Mouse (Mus musculus) heart, embryonic 10.5 days (tissue): ENCODE measurements at regions not wholly inside any gene's neighbourhood (a gene's known extent, or its start where the extent isn't known, plus 50 kb on each side); places are given as distances from the start of the nearest gene placed in this dataset.

Experiments used
- DNase-seq: peaks from one replicate; pipeline ENCODE4 v3.0.0-alpha.2; 2017; ENCODE audit warnings: low spot score
- H3K27ac ChIP-seq: fragments of 300-500 bp; sonication (generic); 2 replicates; pipeline ENCODE4 v1.5.1; 2016; ENCODE audit warnings: mild to moderate bottlenecking
- H3K27me3 ChIP-seq: fragments of 300-500 bp; sonication (generic); 2 replicates; pipeline ENCODE4 v1.6.1; 2016; ENCODE audit warnings: mild to moderate bottlenecking; ENCODE audit not compliant: poor library complexity, insufficient read depth, severe bottlenecking
- H3K36me3 ChIP-seq: fragments of 300-500 bp; sonication (generic); 2 replicates; pipeline ENCODE4 v1.6.1; 2016; ENCODE audit warnings: mild to moderate bottlenecking, moderate library complexity
- H3K4me1 ChIP-seq: fragments of 300-500 bp; sonication (generic); 2 replicates; pipeline ENCODE4 v1.6.1; 2016; ENCODE audit warnings: mild to moderate bottlenecking
- H3K4me3 ChIP-seq: fragments of 300-500 bp; sonication (generic); 2 replicates; pipeline ENCODE4 v1.5.1; 2016; ENCODE audit warnings: mild to moderate bottlenecking, moderate library complexity
- H3K9me3 ChIP-seq: fragments of 300-500 bp; sonication (generic); 2 replicates; pipeline ENCODE4 v1.6.1; 2016; ENCODE audit warnings: mild to moderate bottlenecking, moderate library complexity
- WGBS: fragments of 180-500 bp; shearing (Covaris S2); methylation state at CpG from one replicate; pipeline ENCODE4 v1.1.7; 2016; 5-methylcytosine and 5-hydroxymethylcytosine counted together

DNA sequence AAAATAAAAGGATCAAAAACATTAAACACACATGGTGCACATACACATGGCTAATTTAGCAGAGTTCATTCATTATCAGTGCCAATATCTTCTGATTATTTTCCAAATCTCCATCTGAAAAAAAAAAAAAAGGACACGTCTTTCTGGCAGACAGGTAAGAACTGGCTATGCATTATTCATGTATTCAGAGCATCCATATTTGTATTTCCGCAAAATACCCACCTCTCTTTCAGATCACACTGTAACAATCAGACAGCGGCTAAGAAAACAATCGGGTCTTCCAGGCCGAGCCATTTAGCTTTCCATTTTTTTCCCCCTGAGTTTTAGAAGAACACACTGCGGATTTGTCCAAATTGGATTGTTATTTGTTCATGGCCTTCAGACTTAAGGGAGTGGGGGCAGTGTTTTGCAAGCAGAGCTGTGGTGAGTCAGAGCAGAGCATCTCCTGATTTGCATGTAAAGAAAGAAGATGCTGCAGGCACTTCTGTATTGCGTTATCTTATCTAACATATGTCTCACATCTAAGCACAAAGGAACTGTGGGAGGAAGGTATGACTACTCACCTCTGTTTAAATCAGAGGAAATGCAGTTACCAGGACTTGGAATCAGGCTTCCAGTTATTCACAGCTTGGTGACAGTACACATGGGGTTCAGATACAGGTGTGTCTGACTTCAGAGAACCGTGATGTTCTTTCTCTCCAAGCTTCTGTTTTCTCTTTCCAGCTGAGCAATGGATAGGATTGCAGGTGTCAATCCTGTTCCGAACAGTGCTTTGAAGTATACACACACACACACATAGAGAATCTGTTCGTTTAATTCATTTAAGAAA is 223.6 kb upstream of the Zbtb20 start:
- Histone ChIP-seq H3K27ac (no peak overlapping the region), H3K4me3 (no peak overlapping the region), H3K9me3 (no peaks in the 10 kb centered on the region), H3K27me3 (no peaks in the 10 kb centered on the region), H3K4me1 (no peaks in the 10 kb centered on the region), H3K36me3 (no peaks in the 10 kb centered on the region)
- WGBS, result 78% methylated on average over 10 of the region's 10 CpGs
- no peak for DNase-seq

DNA sequence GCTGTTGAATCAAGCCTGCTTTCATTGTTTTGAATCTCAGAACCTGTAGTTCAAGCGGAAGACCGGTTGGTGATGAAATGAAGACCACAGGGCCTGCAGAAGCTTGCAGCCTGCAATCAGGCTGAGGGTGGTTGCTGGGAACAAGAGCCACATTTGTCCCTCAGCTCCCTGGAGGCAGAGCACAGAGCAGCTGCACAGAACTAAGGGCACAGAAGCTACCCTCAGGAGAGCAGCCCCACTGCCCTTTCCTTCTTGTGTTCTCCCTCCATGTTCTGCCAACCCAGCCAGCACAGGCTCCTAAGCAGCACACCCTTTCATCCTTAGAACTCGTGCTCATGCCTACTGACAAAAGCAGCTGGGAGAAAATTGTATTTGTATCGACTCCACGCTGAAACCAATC is 225.9 kb upstream of the Zbtb20 start:
- no peak for DNase-seq
- Histone ChIP-seq H3K4me1 (no peaks in the 10 kb centered on the region), H3K4me3 (no peak overlapping the region), H3K27ac (no peak overlapping the region), H3K36me3 (no peaks in the 10 kb centered on the region), H3K27me3 (no peaks in the 10 kb centered on the region), H3K9me3 (no peaks in the 10 kb centered on the region)
- WGBS, result 82% methylated on average over 5 of the region's 5 CpGs

DNA sequence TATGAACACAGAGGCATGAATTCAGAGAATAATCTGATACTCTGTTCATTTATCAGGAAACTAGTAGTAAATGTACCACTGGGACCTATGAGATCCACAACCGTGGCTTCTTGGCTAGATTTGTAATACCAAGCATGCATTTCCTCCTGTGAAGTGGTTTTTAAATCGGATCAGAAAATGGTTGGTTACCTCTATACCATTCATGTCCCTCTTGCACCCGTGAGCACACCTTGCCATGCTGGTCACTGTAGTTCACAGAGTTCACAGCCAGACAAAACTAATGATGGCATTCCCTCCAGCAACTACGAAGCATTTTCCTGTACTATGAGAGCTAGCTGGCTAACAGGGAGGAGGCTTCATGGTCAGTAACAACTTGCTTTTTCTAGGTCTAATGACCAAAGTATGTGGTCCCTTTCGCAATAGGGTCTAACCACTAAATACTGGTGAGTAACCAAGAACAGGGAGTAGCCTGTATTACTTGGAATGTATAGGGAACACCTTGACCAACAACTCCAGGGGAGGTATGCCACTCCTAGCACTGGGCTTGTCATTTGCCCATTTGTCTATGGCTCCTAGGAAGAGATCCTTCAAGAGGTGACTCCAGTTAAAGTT is 227.0 kb upstream of the Zbtb20 start:
- 89% methylated on average over 5 of the region's 5 CpGs for WGBS
- H3K4me1 ChIP-seq, result no peaks in the 10 kb centered on the region
- H3K27me3 ChIP-seq, result no peaks in the 10 kb centered on the region
- DNase-seq, result no peak
- H3K36me3 ChIP-seq, result no peaks in the 10 kb centered on the region
- H3K9me3 ChIP-seq, result no peaks in the 10 kb centered on the region
- no peak overlapping the region for H3K4me3 ChIP-seq
- H3K27ac ChIP-seq, result no peak overlapping the region

DNA sequence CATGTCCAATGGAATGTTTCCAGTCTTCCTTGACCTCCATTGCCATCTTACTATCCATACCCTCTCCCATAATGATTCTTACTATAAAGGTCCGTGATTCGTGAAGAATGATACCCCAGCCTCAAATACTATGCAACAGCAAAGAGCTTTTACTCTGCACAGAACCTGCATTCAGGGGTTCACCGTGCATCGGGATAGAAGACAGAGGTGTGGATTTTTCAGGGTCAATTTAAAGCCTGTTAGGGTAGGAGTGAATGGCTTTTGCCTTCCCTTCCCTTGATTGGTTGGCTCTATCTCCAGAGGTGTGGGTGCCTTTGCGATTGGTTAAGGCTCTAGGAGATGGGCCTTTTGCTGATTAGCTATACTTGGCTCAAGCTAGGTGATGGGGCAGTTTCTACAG is 227.9 kb upstream of the Zbtb20 start:
- no peaks in the 10 kb centered on the region for H3K36me3 ChIP-seq
- peak; percentile 72 for DNase-seq
- no peak overlapping the region for H3K27ac ChIP-seq
- H3K27me3 ChIP-seq, result no peaks in the 10 kb centered on the region
- H3K4me1 ChIP-seq, result no peaks in the 10 kb centered on the region
- 84% methylated on average over 5 of the region's 5 CpGs for WGBS
- no peak overlapping the region for H3K4me3 ChIP-seq
- no peaks in the 10 kb centered on the region for H3K9me3 ChIP-seq

DNA sequence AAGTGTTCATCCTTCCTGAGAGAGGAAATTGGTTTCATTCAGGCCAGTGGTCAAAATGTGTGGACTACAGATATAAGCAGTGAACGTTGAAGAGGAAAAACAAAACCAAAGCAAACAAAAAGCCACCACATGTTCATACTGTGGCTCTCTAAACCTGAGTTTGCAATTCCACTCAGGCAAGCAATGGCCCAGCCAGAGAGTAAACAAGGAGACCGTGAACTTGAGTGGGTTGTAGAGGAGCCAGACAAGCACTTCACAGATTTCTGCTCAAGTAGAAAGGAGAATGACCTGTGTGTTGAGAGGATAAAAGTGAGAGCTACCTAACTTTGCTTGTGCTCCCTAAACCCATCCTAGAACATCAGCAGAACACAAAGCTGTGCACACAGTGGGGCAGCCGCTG is 239.9 kb upstream of the Zbtb20 start:
- H3K36me3 ChIP-seq, result no peaks in the 10 kb centered on the region
- 73% methylated on average over 3 of the region's 3 CpGs for WGBS
- no peak overlapping the region for H3K4me3 ChIP-seq
- no peaks in the 10 kb centered on the region for H3K27me3 ChIP-seq
- peaks cover 4% of the 10 kb centered on the region; the same call in 1 of the 2 replicates for H3K4me1 ChIP-seq
- no peak overlapping the region for H3K27ac ChIP-seq
- H3K9me3 ChIP-seq, result no peaks in the 10 kb centered on the region
- DNase-seq, result no peak

- Histone ChIP-seq H3K27ac (no peak overlapping the region), H3K4me1 (no peaks in the 10 kb centered on the region), H3K27me3 (no peaks in the 10 kb centered on the region), H3K36me3 (no peaks in the 10 kb centered on the region), H3K4me3 (no peak overlapping the region), H3K9me3 (no peaks in the 10 kb centered on the region)
- 64% methylated on average over 3 of the region's 3 CpGs for WGBS
- no peak for DNase-seq
Measured at GRCm38 (mm10) chr16:42627675-42628074, 248.0 kb upstream of the Zbtb20 start.

- H3K4me3 ChIP-seq, result no peak overlapping the region
- H3K27me3 ChIP-seq, result no peaks in the 10 kb centered on the region
- no peak overlapping the region for H3K27ac ChIP-seq
- H3K36me3 ChIP-seq, result no peaks in the 10 kb centered on the region
- no peak for DNase-seq
- no peaks in the 10 kb centered on the region for H3K4me1 ChIP-seq
- WGBS, result 58% methylated on average over 3 of the region's 3 CpGs
- no peaks in the 10 kb centered on the region for H3K9me3 ChIP-seq
Measured at GRCm38 (mm10) chr16:42615920-42616319, 259.8 kb upstream of the Zbtb20 start.

GRCm38 (mm10) chr16:42612011-42612410 is 263.7 kb upstream of the Zbtb20 start:
- Histone ChIP-seq H3K36me3 (no peaks in the 10 kb centered on the region), H3K4me3 (no peak overlapping the region), H3K27ac (no peak overlapping the region), H3K27me3 (no peaks in the 10 kb centered on the region), H3K4me1 (no peaks in the 10 kb centered on the region), H3K9me3 (no peaks in the 10 kb centered on the region)
- no peak for DNase-seq
- WGBS, result 73% methylated on average over 2 of the region's 2 CpGs

DNA sequence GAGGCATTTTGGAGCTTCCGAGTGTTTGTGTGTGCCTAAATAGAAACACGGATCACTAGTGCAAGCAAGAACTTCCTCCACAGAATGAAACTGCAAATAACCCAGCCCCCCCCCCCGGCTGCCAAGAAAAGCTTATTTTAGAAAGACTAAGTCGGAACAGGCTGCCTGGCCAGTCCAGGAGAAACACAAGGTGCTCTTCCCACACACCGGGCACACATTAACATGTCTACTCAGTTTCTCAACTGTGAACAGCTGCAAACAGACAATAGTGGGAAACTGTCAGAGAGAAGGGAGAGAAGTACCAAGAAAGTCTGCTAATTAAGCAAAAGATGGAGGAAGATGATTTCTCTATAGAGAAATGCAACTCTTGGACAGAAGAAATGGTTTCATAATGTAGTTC is 267.3 kb upstream of the Zbtb20 start:
- H3K4me3 ChIP-seq, result no peak overlapping the region
- no peak overlapping the region for H3K27ac ChIP-seq
- WGBS, result 73% methylated on average over 5 of the region's 5 CpGs
- no peak for DNase-seq
- H3K27me3 ChIP-seq, result no peaks in the 10 kb centered on the region
- no peaks in the 10 kb centered on the region for H3K4me1 ChIP-seq
- H3K9me3 ChIP-seq, result no peaks in the 10 kb centered on the region
- H3K36me3 ChIP-seq, result no peaks in the 10 kb centered on the region

GRCm38 (mm10) chr16:42592321-42592720 is 251.9 kb upstream of the Gap43 start:
- Histone ChIP-seq H3K4me1 (no peaks in the 10 kb centered on the region), H3K9me3 (no peaks in the 10 kb centered on the region), H3K36me3 (no peaks in the 10 kb centered on the region), H3K27me3 (no peaks in the 10 kb centered on the region), H3K4me3 (no peak overlapping the region), H3K27ac (no peak overlapping the region)
- 71% methylated on average over 3 of the region's 3 CpGs for WGBS
- DNase-seq, result no peak

DNA sequence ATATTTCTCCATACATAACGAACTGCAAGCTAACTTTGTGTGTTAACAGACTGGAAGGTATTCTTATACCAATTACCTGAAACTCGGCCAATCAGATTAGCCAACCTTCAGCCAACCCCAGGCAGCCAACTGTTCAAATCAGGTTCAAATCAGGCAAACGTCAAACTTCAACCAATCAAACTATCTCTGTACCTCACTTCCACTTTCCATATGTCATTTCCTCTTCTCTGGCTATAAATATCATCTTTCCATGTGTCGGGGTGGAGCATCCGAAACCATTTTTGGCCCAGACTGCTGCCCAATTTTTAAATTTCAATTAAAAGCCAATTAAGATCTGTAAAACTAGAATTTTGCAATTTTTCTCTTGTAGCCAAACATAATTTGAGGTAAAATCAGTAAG is 251.1 kb upstream of the Gap43 start:
- Histone ChIP-seq H3K27me3 (no peaks in the 10 kb centered on the region), H3K9me3 (no peaks in the 10 kb centered on the region), H3K36me3 (no peaks in the 10 kb centered on the region), H3K4me3 (no peak overlapping the region), H3K27ac (no peak overlapping the region), H3K4me1 (no peaks in the 10 kb centered on the region)
- no peak for DNase-seq
- WGBS, result 77% methylated on average over 5 of the region's 5 CpGs

GRCm38 (mm10) chr16:42586196-42586595 is 245.7 kb upstream of the Gap43 start:
- no peak overlapping the region for H3K27ac ChIP-seq
- no peak for DNase-seq
- no peaks in the 10 kb centered on the region for H3K4me1 ChIP-seq
- H3K27me3 ChIP-seq, result no peaks in the 10 kb centered on the region
- H3K9me3 ChIP-seq, result no peaks in the 10 kb centered on the region
- H3K36me3 ChIP-seq, result no peaks in the 10 kb centered on the region
- no peak overlapping the region for H3K4me3 ChIP-seq

DNA sequence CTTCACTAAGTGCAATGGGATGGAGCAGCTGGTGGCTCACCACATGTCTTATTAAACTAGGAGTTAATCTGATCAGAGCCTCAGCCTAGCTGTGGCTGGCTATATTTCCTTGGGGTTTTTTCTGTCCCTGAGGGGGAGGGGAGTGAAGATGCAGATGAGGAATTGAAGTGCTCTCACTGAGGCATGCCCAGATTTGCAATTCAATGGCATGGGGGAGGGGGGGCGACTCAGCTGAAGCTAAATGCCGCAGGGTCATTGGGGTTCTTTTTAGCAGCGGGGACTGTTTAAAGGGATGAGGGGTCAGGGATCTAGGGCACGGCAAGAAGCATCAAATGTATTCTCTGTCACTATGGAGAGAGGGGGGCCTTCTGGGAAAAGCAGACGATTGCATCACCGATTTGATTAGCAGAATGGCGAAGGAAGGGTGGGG is 235.1 kb upstream of the Gap43 start:
- Histone ChIP-seq H3K27me3 (no peaks in the 10 kb centered on the region), H3K36me3 (no peaks in the 10 kb centered on the region), H3K9me3 (no peaks in the 10 kb centered on the region), H3K27ac (no peak overlapping the region), H3K4me3 (peak overlapping the region; percentile 24; the same call in 1 of the 2 replicates), H3K4me1 (0 out of 2 replicates have a peak, but pooled peaks cover 4% of the 10 kb centered on the region)
- 8% methylated on average over 7 of the region's 7 CpGs for WGBS
- no peak for DNase-seq
